Mouse (Mus musculus) adrenal gland, postnatal 25 days (tissue): Measurements from ENCODE around the gene Zfp873. TPM values are rescaled to one million over a fixed set of nuclear protein-coding genes. Genes with fewer than 3 reads are reported as not detected.
"Not testable (repeated sequence)": the region's sequence is repeated elsewhere in the genome, so short reads cannot be mapped to it uniquely, and the experiment has no call there.

ENCODE experiments used
- DNase-seq: peaks from one replicate; pipeline ENCODE4 v3.0.0; 2021; ENCODE audit warnings: mixed read lengths
- long read RNA-seq: library from polyadenylated mRNA; stranded (forward); transcript quantifications from one replicate; pipeline ENCODE4 v2.0.0, GENCODE M21; 2021
- total RNA-seq: library from RNA; stranded (reverse); gene quantifications from 2 replicates; pipeline ENCODE4 v1.2.3, GENCODE M21; 2021

The Zfp873 gene
- 7.8 and 10.5 TPM in 2 replicates for total RNA-seq
- long read RNA-seq, partial matches to known transcripts: 0 of 2 reads
- long read RNA-seq, other reads (novel, unspliced or antisense): 0 of 2 reads

DNA sequence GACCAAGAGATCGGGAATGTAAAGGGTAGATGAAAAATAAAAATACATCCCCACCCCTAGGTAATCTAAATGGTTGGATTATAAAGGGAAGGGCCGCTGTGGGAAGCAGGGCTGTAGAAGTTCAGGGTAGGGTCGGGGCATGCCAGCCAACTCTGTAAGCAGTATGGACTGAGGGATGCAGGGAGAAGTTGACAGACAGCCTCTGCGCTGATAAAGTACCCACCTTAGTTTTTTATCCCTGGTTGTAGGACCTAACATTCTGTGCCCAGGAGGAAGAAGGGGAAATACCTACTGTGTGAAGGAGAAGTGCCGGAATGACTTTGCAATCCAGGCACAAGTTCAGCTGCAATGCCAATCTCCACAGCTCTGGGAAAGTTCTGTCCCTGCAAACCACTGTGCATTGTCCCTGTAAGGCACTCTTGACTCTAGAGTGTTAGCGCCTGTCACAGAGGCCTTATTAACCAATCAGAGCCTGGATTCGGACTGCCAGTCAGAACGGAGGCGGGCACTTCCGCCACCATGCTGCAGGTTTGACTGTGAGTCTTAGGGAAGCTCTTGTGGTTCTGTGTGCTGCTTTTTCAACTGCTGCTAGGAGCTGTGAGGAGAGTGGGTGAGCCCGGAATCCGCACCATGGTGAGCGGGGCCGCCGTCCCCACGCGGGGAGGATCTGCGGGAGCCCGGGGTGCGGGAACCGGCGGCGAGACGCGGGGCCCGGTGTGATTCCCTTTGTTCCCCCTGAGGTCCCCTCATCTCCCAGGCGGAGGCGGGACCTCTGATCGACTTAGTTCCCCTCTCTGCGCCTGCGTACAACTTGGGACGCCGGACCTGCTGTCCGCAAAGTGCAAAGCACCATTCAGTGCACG is at the start of gene Zfp873:
TSS of gene Zfp873 (plus strand) at position 527 of the 863 bp plus-strand sequence.
- DNase-seq: peak; percentile 92

DNA sequence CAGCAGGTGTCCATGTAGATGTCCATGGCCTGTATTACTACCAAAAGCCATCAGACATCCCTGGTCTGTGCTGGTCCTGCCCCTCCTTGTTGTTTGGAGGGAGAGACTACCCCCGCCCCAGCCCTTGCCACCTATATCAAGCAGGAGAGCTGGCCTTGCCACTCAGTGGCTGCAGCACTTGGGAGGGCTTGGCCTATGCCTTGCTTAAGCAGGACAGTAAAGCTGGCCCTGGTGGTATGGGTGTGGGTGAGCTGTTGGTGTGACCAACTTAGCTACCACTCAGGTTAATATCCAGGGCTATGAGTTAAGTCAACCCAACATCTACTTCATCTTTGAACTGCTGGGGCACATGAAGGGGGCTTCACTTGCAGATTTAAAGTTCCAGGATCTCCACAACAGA is 44.7 kb upstream of the Zfp873 start:
- not testable (repeated sequence) for DNase-seq

DNA sequence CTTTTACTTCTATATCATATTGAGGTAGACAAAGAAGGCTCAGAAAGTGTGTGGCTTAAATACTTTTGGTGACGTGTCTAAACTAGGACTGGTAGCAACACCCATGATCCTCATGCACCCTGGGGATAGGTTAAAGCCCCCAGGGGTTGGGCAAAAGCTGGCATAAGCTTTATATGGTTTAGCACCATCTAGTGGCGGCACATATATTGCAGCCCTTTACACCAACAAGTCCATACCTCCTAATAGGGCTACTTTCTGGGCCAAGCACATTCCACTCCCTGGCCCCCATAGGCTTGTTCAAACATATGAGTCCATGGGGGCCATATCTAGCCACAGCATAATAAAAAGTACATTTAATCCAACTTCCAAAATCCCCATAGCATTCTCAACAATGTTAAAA is 43.1 kb upstream of the Zfp873 start:
- DNase-seq: peak; percentile 2

DNA sequence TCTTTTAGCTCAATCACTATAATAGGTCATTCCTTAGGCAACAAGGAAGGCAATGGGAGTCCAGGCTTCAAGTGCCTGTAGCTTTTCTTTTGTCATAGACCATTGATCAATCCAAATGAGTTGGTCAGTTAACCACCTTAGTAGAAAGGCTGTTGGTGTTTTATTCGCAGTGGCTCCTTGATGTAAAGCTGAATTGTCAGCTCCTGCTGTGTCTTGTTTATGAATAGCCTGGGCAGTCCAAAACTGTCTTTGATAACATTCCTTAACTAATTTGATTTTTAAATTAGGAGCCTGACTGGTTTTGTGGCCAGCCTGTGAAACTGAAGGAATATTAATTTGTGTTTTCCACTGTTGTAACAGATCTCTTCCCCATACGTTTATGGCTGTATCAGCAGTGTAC is 5.7 kb upstream of the Zfp873 start:
- no peak for DNase-seq

DNA sequence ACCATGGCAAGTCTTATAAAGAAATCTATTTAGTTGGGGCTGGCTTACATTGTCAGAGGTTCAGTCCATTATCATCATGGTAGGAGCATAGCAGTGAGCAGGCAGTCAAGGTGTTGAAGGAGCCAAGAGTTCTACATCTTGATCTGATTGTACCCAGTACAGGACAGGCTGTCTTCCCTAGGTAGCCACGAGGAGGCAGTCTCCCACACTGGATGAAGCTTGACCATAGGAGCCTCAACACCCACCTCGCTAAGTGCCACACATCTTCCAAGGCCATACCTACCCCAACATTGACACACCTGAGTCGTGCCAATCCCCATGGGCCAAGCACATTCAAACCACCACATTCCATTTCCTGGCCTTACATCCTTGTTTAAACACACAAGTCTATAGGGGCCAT is 1.3 kb upstream of the Zfp873 start:
- no peak for DNase-seq

DNA sequence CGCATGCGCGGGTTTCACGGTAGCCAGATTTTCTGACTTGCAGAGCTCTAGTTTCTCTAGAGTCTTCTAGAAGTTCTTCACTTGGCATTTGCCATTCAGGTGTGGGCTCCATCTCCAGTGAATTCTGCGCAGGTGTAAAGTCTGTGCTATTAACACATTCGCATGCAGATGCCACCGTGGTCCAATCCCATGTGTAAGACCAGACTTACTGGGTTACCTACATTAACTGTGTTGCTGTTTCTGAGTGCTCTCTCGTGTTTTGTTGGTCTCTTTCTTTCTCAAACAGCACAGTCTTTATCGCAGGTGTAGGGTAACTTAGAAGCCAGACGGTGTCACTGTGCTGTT is 509 bp downstream of the Zfp873 start:
- not testable (repeated sequence) for DNase-seq

DNA sequence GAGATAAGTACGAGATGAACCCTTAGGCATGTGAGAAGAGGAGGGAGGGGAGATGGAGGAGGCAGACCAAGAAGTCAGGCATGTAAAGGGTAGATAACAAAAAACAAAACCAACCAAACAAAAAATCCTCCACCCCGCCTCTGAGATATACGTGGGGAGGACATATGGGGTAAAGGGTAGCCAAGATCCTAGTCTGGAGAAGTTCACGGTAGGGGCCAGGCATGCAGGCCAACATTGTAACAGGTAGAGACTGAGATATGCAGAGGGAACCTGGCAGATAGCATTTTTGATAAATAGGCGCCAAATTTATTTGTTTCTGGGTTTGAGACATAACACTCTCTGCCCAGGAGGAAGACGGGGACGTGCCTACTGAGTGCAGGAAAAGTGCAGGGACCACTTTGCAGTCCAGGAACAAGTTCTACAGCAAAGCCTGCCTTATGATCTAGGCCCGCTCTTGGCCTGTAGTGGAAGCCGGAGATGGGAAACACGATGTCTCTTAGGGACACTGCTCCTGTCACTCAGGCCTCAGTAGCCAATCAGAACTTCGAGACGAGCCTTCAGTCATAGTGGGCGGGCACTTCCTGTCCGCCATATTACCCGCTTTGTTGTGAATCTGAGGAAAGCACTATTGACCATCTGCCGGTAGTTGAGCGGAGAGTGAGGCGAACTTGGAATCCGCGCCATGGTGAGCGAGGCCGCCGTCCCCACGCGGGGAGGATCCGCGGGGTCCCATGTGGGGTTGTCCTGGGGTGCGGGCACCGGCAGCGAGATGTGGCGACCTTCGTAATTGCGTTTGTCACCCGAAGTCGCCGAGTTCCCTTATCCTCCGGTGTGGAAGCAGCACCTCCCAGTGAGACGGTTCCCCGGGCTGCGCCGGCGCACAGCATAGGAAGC is 35.1 kb downstream of the Zfp873 start, which contains the start of gene BC024063:
TSS of gene BC024063 (plus strand) at position 626 of the 894 bp plus-strand sequence.
- peak; percentile 38 for DNase-seq

DNA sequence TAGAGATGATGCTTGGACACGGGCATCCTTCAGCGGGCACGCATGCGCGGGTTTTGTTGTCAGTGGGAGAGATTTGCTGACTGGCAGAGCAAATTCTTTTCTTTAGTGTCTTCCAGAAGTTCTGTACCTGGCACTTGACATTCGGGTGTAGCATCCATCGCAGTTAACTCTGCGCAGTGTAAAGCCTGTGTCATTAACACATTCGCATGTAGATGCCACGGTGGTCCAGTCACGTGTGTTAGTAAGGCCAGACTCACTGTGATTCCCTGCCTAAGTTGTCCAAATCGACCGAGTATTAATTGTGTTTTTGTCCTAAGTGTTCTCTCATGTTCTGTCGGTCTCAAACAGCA is 35.7 kb downstream of the Zfp873 start:
- DNase-seq: not testable (repeated sequence)

Other genes starting within 250 kb of the Zfp873 start
- 1.6 and 2.1 TPM in 2 replicates for gene Gm4767, start 235.9 kb upstream of the Zfp873 start, total RNA-seq
- 1.1 and 3.1 TPM in 2 replicates for gene Gm32687, start 184.2 kb upstream of the Zfp873 start, total RNA-seq
- 1.1 and 2.0 TPM in 2 replicates for gene Zfp781, start 117.6 kb upstream of the Zfp873 start, total RNA-seq
- gene BC024063, start 35.2 kb downstream of the Zfp873 start, total RNA-seq: 3.3 and 3.5 TPM in 2 replicates
- gene AU041133, start 79.9 kb downstream of the Zfp873 start, total RNA-seq: 4.1 and 5.4 TPM in 2 replicates
- gene Zfp938, start 193.2 kb downstream of the Zfp873 start, total RNA-seq: 6.4 and 7.0 TPM in 2 replicates